Comparison of ENCODE assay signal across 7 mouse cellular contexts in genomic region chr4:106799772-106800336, GRCm38 (mm10). TPM values are rescaled to one million over a fixed set of nuclear protein-coding genes. Genes with fewer than 3 reads are reported as not detected.
DNase-seq lines count a peak whose midpoint lies in the region; ATAC-seq lines count a peak whose summit lies in the region.

No protein-coding gene starts in this region.

- peak; percentile 45 for ATAC-seq in common myeloid progenitor, adult 5-6 weeks (replicated peaks; ENCODE audit: low read depth, poor library complexity, severe bottlenecking)
- ATAC-seq in megakaryocyte progenitor cell, adult 5-6 weeks (replicated peaks; ENCODE audit: poor library complexity), result peak; percentile 54

- peak; percentile 82 for DNase-seq in adrenal gland, adult 2 months
- peak; percentile 77 for DNase-seq in gastrocnemius, postnatal 10 days
- DNase-seq in induced T-regulatory cell, adult 2 months (ENCODE audit: low read depth), result peak; percentile 71
- peak; percentile 47 to 77 for DNase-seq in left cerebral cortex, adult 8-10 months (ENCODE audit: low spot score in 2 of 2)
- peak; percentile 51 to 59 for DNase-seq in right cerebral cortex, postnatal 36 days (ENCODE audit: low spot score in 2 of 2)

RNA-seq across cellular contexts. Expression of gene Acot11, which starts 4.9 kb away (rescaled TPM):
- total RNA-seq in adrenal gland, adult 2 months (2021), result 10 to 100 TPM; 46.7 to 84.2 TPM
- polyA plus RNA-seq in adrenal gland, adult 2 months (2012; rRNA removed), result 21.2 and 23.2 TPM in 2 replicates
- 2.0 and 3.4 TPM in 2 replicates for total RNA-seq in common myeloid progenitor, adult 5-6 weeks (2017)
- total RNA-seq in gastrocnemius, postnatal 10 days (2021), result 1 to 10 TPM; 5.3 to 7.4 TPM
- 10 to 100 TPM; 31.0 to 59.2 (median 51.8) TPM for total RNA-seq in left cerebral cortex, adult 8-10 months (2022)
- 2.0 and 2.3 TPM in 2 replicates for total RNA-seq in megakaryocyte progenitor cell, adult 5-6 weeks (2015)
- total RNA-seq in megakaryocyte progenitor cell, adult 5-6 weeks (2017), result 2.6 and 3.2 TPM in 2 replicates

Comparison
In these comparisons a context has a peak if more than half of its experiments do, and no peak if none do; other contexts are left out.
1. Peak in every context shown above with its lines: DNase-seq and ATAC-seq.